Mouse (Mus musculus): ENCODE data around the gene Crybg2. TPM values are rescaled to one million over a fixed set of nuclear protein-coding genes. Genes with fewer than 3 reads are reported as not detected.

The Crybg2 gene
- 2.5 TPM for polyA plus RNA-seq (2014; fragmentation: Illumina TruSeq; extraction: RNeasy Lipid Tissue Mini Kit (QIAGEN cat#74804); ENCODE audit: insufficient read depth, low read depth, low replicate concordance)

GRCm38 (mm10) chr4:134060135-134060865, at the start of gene Crybg2:
Crybg2 (plus strand) TSS chr4:134060815.

GRCm38 (mm10) chr4:134018779-134019145, 41.9 kb upstream of the Crybg2 start, which contains the start of gene Lin28a:
Lin28a (minus strand) TSS chr4:134018841.

GRCm38 (mm10) chr4:134053538-134053937, 7.1 kb upstream of the Crybg2 start, which contains the start of gene Zfp683:
Zfp683 (plus strand) TSS chr4:134053838.

GRCm38 (mm10) chr4:134094923-134095547, 34.4 kb downstream of the Crybg2 start, which contains the start of gene Cd52:
Cd52 (minus strand) TSS chr4:134095082.

GRCm38 (mm10) chr4:134101979-134102741, 41.5 kb downstream of the Crybg2 start, which contains the start of gene Ubxn11:
Ubxn11 (plus strand) TSS chr4:134102570.

GRCm38 (mm10) chr4:134128221-134128982, 67.8 kb downstream of the Crybg2 start, which contains the start of gene Sh3bgrl3:
Sh3bgrl3 (minus strand) TSS chr4:134128789.

Other genes with a start within 250 kb of the Crybg2 start
- 23.5 TPM for gene Rps6ka1, start 173.0 kb upstream of the Crybg2 start, polyA plus RNA-seq (2014; fragmentation: Illumina TruSeq; extraction: RNeasy Lipid Tissue Mini Kit (QIAGEN cat#74804); ENCODE audit: insufficient read depth, low read depth, low replicate concordance)
- gene Hmgn2, start 92.2 kb upstream of the Crybg2 start, polyA plus RNA-seq (2014; fragmentation: Illumina TruSeq; extraction: RNeasy Lipid Tissue Mini Kit (QIAGEN cat#74804); ENCODE audit: insufficient read depth, low read depth, low replicate concordance), result 176 TPM
- gene Dhdds, start 59.9 kb upstream of the Crybg2 start, polyA plus RNA-seq (2014; fragmentation: Illumina TruSeq; extraction: RNeasy Lipid Tissue Mini Kit (QIAGEN cat#74804); ENCODE audit: insufficient read depth, low read depth, low replicate concordance), result 20.7 TPM
- not detected for gene Lin28a, start 42.0 kb upstream of the Crybg2 start, polyA plus RNA-seq (2014; fragmentation: Illumina TruSeq; extraction: RNeasy Lipid Tissue Mini Kit (QIAGEN cat#74804); ENCODE audit: insufficient read depth, low read depth, low replicate concordance)
- 0.21 TPM for gene Zfp683, start 7.0 kb upstream of the Crybg2 start, polyA plus RNA-seq (2014; fragmentation: Illumina TruSeq; extraction: RNeasy Lipid Tissue Mini Kit (QIAGEN cat#74804); ENCODE audit: insufficient read depth, low read depth, low replicate concordance)
- gene Cd52, start 34.3 kb downstream of the Crybg2 start, polyA plus RNA-seq (2014; fragmentation: Illumina TruSeq; extraction: RNeasy Lipid Tissue Mini Kit (QIAGEN cat#74804); ENCODE audit: insufficient read depth, low read depth, low replicate concordance), result 396 TPM
- 12.1 TPM for gene Ubxn11, start 41.8 kb downstream of the Crybg2 start, polyA plus RNA-seq (2014; fragmentation: Illumina TruSeq; extraction: RNeasy Lipid Tissue Mini Kit (QIAGEN cat#74804); ENCODE audit: insufficient read depth, low read depth, low replicate concordance)
- gene Sh3bgrl3, start 68.0 kb downstream of the Crybg2 start, polyA plus RNA-seq (2014; fragmentation: Illumina TruSeq; extraction: RNeasy Lipid Tissue Mini Kit (QIAGEN cat#74804); ENCODE audit: insufficient read depth, low read depth, low replicate concordance), result 356 TPM
- gene Cep85, start 126.3 kb downstream of the Crybg2 start, polyA plus RNA-seq (2014; fragmentation: Illumina TruSeq; extraction: RNeasy Lipid Tissue Mini Kit (QIAGEN cat#74804); ENCODE audit: insufficient read depth, low read depth, low replicate concordance), result 6.3 TPM
- not detected for gene Gm7534, start 142.2 kb downstream of the Crybg2 start, polyA plus RNA-seq (2014; fragmentation: Illumina TruSeq; extraction: RNeasy Lipid Tissue Mini Kit (QIAGEN cat#74804); ENCODE audit: insufficient read depth, low read depth, low replicate concordance)
- gene Catsper4, start 166.6 kb downstream of the Crybg2 start, polyA plus RNA-seq (2014; fragmentation: Illumina TruSeq; extraction: RNeasy Lipid Tissue Mini Kit (QIAGEN cat#74804); ENCODE audit: insufficient read depth, low read depth, low replicate concordance), result not detected
- 5.7 TPM for gene Cnksr1, start 177.6 kb downstream of the Crybg2 start, polyA plus RNA-seq (2014; fragmentation: Illumina TruSeq; extraction: RNeasy Lipid Tissue Mini Kit (QIAGEN cat#74804); ENCODE audit: insufficient read depth, low read depth, low replicate concordance)
- gene E130218I03Rik, start 182.8 kb downstream of the Crybg2 start, polyA plus RNA-seq (2014; fragmentation: Illumina TruSeq; extraction: RNeasy Lipid Tissue Mini Kit (QIAGEN cat#74804); ENCODE audit: insufficient read depth, low read depth, low replicate concordance), result not detected
- gene Zfp593, start 184.8 kb downstream of the Crybg2 start, polyA plus RNA-seq (2014; fragmentation: Illumina TruSeq; extraction: RNeasy Lipid Tissue Mini Kit (QIAGEN cat#74804); ENCODE audit: insufficient read depth, low read depth, low replicate concordance), result 8.1 TPM
- gene Gm30191, start 186.1 kb downstream of the Crybg2 start, polyA plus RNA-seq (2014; fragmentation: Illumina TruSeq; extraction: RNeasy Lipid Tissue Mini Kit (QIAGEN cat#74804); ENCODE audit: insufficient read depth, low read depth, low replicate concordance), result not detected
- gene Grrp1, start 193.3 kb downstream of the Crybg2 start, polyA plus RNA-seq (2014; fragmentation: Illumina TruSeq; extraction: RNeasy Lipid Tissue Mini Kit (QIAGEN cat#74804); ENCODE audit: insufficient read depth, low read depth, low replicate concordance), result 19.9 TPM
- 3.1 TPM for gene Pdik1l, start 227.1 kb downstream of the Crybg2 start, polyA plus RNA-seq (2014; fragmentation: Illumina TruSeq; extraction: RNeasy Lipid Tissue Mini Kit (QIAGEN cat#74804); ENCODE audit: insufficient read depth, low read depth, low replicate concordance)

Data from lung, adult 10 weeks (tissue).